Mouse (Mus musculus): ENCODE results near the gene Olfr98. TPM values are rescaled to one million over a fixed set of nuclear protein-coding genes. Genes with fewer than 3 reads are reported as not detected.

The Olfr98 gene
- not detected in 2 replicates for polyA plus RNA-seq (2012; ENCODE audit: low replicate concordance)

DNA sequence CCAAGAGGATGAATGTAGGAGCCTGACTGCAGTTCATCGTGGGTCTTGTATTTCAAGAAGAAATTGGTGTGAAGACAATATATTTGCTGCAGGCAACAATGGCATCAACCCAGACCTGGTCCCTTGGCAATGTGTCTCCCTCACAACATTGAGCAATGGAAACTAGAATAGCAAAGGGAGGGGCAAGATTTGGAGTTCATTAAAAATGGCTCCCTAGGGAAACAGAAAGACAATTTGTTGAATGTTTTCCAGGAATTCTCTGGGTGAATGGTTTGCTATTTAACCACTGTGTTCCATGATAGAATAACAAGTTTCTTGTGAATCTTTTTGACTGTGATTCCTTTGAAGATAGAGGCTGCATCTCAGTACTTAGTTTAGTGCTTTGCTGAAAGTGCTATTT is at the start of gene Olfr98:
Gene Olfr98, minus strand, starts transcription at position 124 of the 400 bp plus-strand sequence.

GRCm38 (mm10) chr17:37304213-37304612 is 40.7 kb upstream of the Olfr98 start, which contains the start of gene Olfr101:
Gene Olfr101, minus strand, starts transcription at chr17:37304313.

DNA sequence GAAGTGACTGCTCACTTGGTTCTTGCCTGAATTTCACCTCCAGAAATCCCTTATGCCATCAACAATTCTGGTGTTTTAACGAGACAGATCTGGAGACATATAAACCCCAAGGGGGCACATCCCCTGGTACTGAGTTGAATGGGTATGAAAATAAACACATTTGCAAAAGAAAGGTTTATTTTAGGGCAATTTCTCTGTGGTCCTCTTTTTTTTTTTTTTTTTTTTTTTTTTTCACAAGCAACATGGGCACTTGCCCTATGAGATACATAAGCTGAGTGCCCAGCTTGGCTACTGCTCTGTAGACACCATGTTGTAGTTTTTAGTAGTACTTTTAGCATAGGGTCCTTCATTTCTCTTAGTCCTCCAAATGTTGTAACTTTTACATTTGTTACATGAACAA is 19.8 kb upstream of the Olfr98 start, which contains the start of gene Olfr99:
Gene Olfr99, minus strand, starts transcription at position 101 of the 400 bp plus-strand sequence.

GRCm38 (mm10) chr17:37270058-37270701 is 6.6 kb upstream of the Olfr98 start, which contains the start of gene H2-M3:
Gene H2-M3, plus strand, starts transcription at chr17:37270220.

DNA sequence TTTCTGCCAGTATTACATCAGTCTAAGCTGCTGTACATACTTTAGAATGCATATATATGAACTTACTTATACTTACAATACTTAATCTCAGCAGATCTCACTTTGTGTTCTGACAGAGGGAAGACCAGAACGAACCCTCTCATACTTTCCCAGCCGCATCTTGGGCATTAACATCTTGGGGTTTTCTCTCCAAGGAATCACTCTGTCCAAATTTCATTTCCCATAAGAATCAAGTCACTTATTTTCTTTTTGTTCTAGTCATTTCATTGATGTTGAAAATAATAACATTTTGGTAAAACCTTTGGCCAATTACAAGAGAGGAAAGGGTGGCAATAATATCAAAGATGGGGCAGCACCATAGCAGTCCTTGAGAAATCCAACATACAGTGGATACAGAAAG is 26.3 kb downstream of the Olfr98 start, which contains the start of gene Olfr97:
Gene Olfr97, minus strand, starts transcription at position 101 of the 400 bp plus-strand sequence.

GRCm38 (mm10) chr17:37219846-37220245 is 43.7 kb downstream of the Olfr98 start, which contains the start of gene Olfr96:
Gene Olfr96, plus strand, starts transcription at chr17:37220146.

GRCm38 (mm10) chr17:37213018-37213417 is 50.5 kb downstream of the Olfr98 start, which contains the start of gene Olfr95:
Gene Olfr95, minus strand, starts transcription at chr17:37213118.

Other genes starting within 250 kb of the Olfr98 start
- gene Mog, start 240.4 kb downstream of the Olfr98 start, polyA plus RNA-seq (2012; ENCODE audit: low replicate concordance), result 0.13 TPM in 1 of 2 replicates, not detected in the other
- gene Gabbr1, start 217.8 kb downstream of the Olfr98 start, polyA plus RNA-seq (2012; ENCODE audit: low replicate concordance), result 52.6 and 251 TPM in 2 replicates
- not detected in 2 replicates for gene Olfr90, start 175.2 kb downstream of the Olfr98 start, polyA plus RNA-seq (2012; ENCODE audit: low replicate concordance)
- gene Olfr91, start 165.5 kb downstream of the Olfr98 start, polyA plus RNA-seq (2012; ENCODE audit: low replicate concordance), result not detected in 2 replicates
- not detected in 2 replicates for gene Olfr92, start 143.7 kb downstream of the Olfr98 start, polyA plus RNA-seq (2012; ENCODE audit: low replicate concordance)
- not detected in 2 replicates for gene Olfr93, start 102.3 kb downstream of the Olfr98 start, polyA plus RNA-seq (2012; ENCODE audit: low replicate concordance)
- 0.36 and 0.56 TPM in 2 replicates for gene Ubd, start 69.9 kb downstream of the Olfr98 start, polyA plus RNA-seq (2012; ENCODE audit: low replicate concordance)
- not detected in 2 replicates for gene Olfr94, start 62.8 kb downstream of the Olfr98 start, polyA plus RNA-seq (2012; ENCODE audit: low replicate concordance)
- not detected in 2 replicates for gene Olfr95, start 50.6 kb downstream of the Olfr98 start, polyA plus RNA-seq (2012; ENCODE audit: low replicate concordance)
- gene Olfr96, start 43.6 kb downstream of the Olfr98 start, polyA plus RNA-seq (2012; ENCODE audit: low replicate concordance), result not detected in 2 replicates
- not detected in 2 replicates for gene Olfr97, start 26.4 kb downstream of the Olfr98 start, polyA plus RNA-seq (2012; ENCODE audit: low replicate concordance)
- gene H2-M3, start 6.5 kb upstream of the Olfr98 start, polyA plus RNA-seq (2012; ENCODE audit: low replicate concordance), result 2.8 and 9.9 TPM in 2 replicates
- gene Olfr99, start 19.7 kb upstream of the Olfr98 start, polyA plus RNA-seq (2012; ENCODE audit: low replicate concordance), result not detected in 2 replicates
- gene Olfr101, start 40.6 kb upstream of the Olfr98 start, polyA plus RNA-seq (2012; ENCODE audit: low replicate concordance), result not detected in 2 replicates
- not detected in 2 replicates for gene Olfr102, start 53.3 kb upstream of the Olfr98 start, polyA plus RNA-seq (2012; ENCODE audit: low replicate concordance)
- gene Olfr103, start 75.9 kb upstream of the Olfr98 start, polyA plus RNA-seq (2012; ENCODE audit: low replicate concordance), result not detected in 2 replicates
- gene Olfr104-ps, start 95.8 kb upstream of the Olfr98 start, polyA plus RNA-seq (2012; ENCODE audit: low replicate concordance), result not detected in 2 replicates
- not detected in 2 replicates for gene Olfr105-ps, start 115.3 kb upstream of the Olfr98 start, polyA plus RNA-seq (2012; ENCODE audit: low replicate concordance)
- gene Olfr106-ps, start 126.6 kb upstream of the Olfr98 start, polyA plus RNA-seq (2012; ENCODE audit: low replicate concordance), result not detected in 2 replicates
- not detected in 2 replicates for gene Olfr107, start 135.5 kb upstream of the Olfr98 start, polyA plus RNA-seq (2012; ENCODE audit: low replicate concordance)
- not detected in 2 replicates for gene Olfr108, start 181.7 kb upstream of the Olfr98 start, polyA plus RNA-seq (2012; ENCODE audit: low replicate concordance)
- not detected in 2 replicates for gene Olfr109, start 195.2 kb upstream of the Olfr98 start, polyA plus RNA-seq (2012; ENCODE audit: low replicate concordance)
- 0.64 and 1.3 TPM in 2 replicates for gene H2-M2, start 219.8 kb upstream of the Olfr98 start, polyA plus RNA-seq (2012; ENCODE audit: low replicate concordance)
- gene Olfr110, start 228.7 kb upstream of the Olfr98 start, polyA plus RNA-seq (2012; ENCODE audit: low replicate concordance), result not detected in 2 replicates
- not detected in 2 replicates for gene Olfr111, start 244.3 kb upstream of the Olfr98 start, polyA plus RNA-seq (2012; ENCODE audit: low replicate concordance)

Data from hematopoietic multipotent progenitor cell, adult 10-12 weeks (in vitro differentiated cells).